Mouse (Mus musculus) lung, embryonic 14.5 days (tissue): ENCODE measurements around the gene Card10. TPM values are rescaled to one million over a fixed set of nuclear protein-coding genes. Genes with fewer than 3 reads are reported as not detected.

ENCODE experiments used
- ATAC-seq: fragments of 200-750 bp; cut with Nextera tagmentation; 2 replicates; pipeline ENCODE4 v1.8.0; 2017; ENCODE audit warnings: mild to moderate bottlenecking, moderate TSS enrichment, moderate library complexity; ENCODE audit not compliant: insufficient read depth
- DNase-seq: peaks from one replicate; pipeline ENCODE4 v3.0.0-alpha.2; 2015
- H3K27ac ChIP-seq: fragments of 300-500 bp; sonication (generic); 2 replicates; pipeline ENCODE4 v1.5.1; 2014; ENCODE audit warnings: low read depth, mild to moderate bottlenecking, moderate library complexity
- H3K27me3 ChIP-seq: fragments of 300-500 bp; sonication (generic); 2 replicates; pipeline ENCODE4 v1.6.1; 2014; ENCODE audit warnings: low read length, control low read depth; ENCODE audit not compliant: insufficient read depth
- H3K36me3 ChIP-seq: fragments of 300-500 bp; sonication (generic); 2 replicates; pipeline ENCODE4 v1.6.1; 2014; ENCODE audit warnings: control low read depth; ENCODE audit not compliant: insufficient read depth
- H3K4me1 ChIP-seq: fragments of 300-500 bp; sonication (generic); 2 replicates; pipeline ENCODE4 v1.6.1; 2014; ENCODE audit warnings: antibody characterized with exemption, control low read depth; ENCODE audit not compliant: insufficient read depth
- H3K4me2 ChIP-seq: fragments of 300-500 bp; sonication (generic); 2 replicates; pipeline ENCODE4 v1.6.1; 2014; ENCODE audit warnings: mild to moderate bottlenecking
- H3K4me3 ChIP-seq: fragments of 300-500 bp; sonication (generic); 2 replicates; pipeline ENCODE4 v1.5.1; 2014; ENCODE audit warnings: low read depth, low read length
- H3K9ac ChIP-seq: fragments of 300-500 bp; sonication (generic); 2 replicates; pipeline ENCODE4 v1.6.1; 2014
- H3K9me3 ChIP-seq: fragments of 300-500 bp; sonication (generic); 2 replicates; pipeline ENCODE4 v1.6.1; 2016; ENCODE audit warnings: low read depth, low read length, control low read depth
- CTCF ChIP-seq: IDR thresholded peaks from 2 replicates; pipeline ENCODE4 v1.5.1; 2016; ENCODE audit warnings: antibody characterized with exemption, low read depth
- WGBS: fragments of 180-500 bp; shearing (Covaris S2); extraction: QIAGEN DNeasy Blood & Tissue Kit; methylation state at CpG from one replicate; pipeline ENCODE4 v1.1.7; 2014; 5-methylcytosine and 5-hydroxymethylcytosine counted together
- polyA plus RNA-seq: library from polyadenylated mRNA; unstranded; fragments of >200 nt; fragmentation: Nextera tagmentation; extraction: Ambion mirVana; gene quantifications from 2 replicates; pipeline ENCODE4 v1.2.1, GENCODE M21; 2014

Gene Card10
- polyA plus RNA-seq, 1 experiment from 2014 or later = 8.5 TPM

DNA sequence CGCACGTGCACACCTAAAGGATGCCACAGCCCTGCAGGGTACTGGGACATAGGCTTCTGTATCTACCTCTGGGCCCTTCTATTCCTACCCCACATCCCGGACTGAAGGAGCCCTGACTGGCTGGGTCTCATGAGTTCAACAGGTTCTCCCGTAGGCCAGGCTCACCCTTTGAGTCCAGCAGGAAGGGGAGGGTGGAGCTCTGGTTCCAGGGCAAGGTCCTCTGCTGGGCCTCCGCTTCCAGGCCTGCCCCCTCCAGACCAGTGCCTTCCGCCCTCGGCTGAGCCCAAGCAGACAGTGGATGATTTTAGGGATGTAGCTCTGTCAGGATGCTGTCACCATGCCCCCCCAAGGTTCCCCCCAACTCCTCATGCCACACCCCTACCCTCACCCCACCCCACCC lies 21.9 kb downstream of the Card10 start:
- Histone ChIP-seq H3K27me3 (no peaks in the 10 kb centered on the region), H3K9me3 (no peaks in the 10 kb centered on the region), H3K4me3 (no peak overlapping the region), H3K4me2 (no peak overlapping the region), H3K9ac (no peak overlapping the region), H3K36me3 (no peaks in the 10 kb centered on the region), H3K27ac (no peak overlapping the region), H3K4me1 (no peaks in the 10 kb centered on the region)
- TF ChIP-seq CTCF = no peak
- no peak for ATAC-seq
- 85% methylated on average over 7 of the region's 7 CpGs for WGBS
- no peak for DNase-seq

- Histone ChIP-seq H3K27me3 (no peaks in the 10 kb centered on the region), H3K9ac (no peak overlapping the region), H3K4me3 (no peak overlapping the region), H3K9me3 (no peaks in the 10 kb centered on the region), H3K36me3 (peaks cover 4% of the 10 kb centered on the region; the same call in 1 of the 2 replicates), H3K4me2 (no peak overlapping the region), H3K4me1 (no peaks in the 10 kb centered on the region), H3K27ac (no peak overlapping the region)
- ATAC-seq = no peak
- TF ChIP-seq CTCF = no peak
- WGBS = 91% methylated on average over 14 of the region's 14 CpGs
- no peak for DNase-seq
Measured at GRCm38 (mm10) chr15:78780359-78780758, 22.5 kb downstream of the Card10 start.

- peaks cover 10% of the 10 kb centered on the region; the same call in 1 of the 2 replicates for H3K36me3 ChIP-seq
- H3K4me2 ChIP-seq = no peak overlapping the region
- no peaks in the 10 kb centered on the region for H3K4me1 ChIP-seq
- no peak overlapping the region for H3K9ac ChIP-seq
- TF ChIP-seq CTCF = no peak
- ATAC-seq = no peak
- H3K27me3 ChIP-seq = no peaks in the 10 kb centered on the region
- no peaks in the 10 kb centered on the region for H3K9me3 ChIP-seq
- H3K27ac ChIP-seq = no peak overlapping the region
- 85% methylated on average over 5 of the region's 5 CpGs for WGBS
- no peak for DNase-seq
- H3K4me3 ChIP-seq = no peak overlapping the region
Measured at GRCm38 (mm10) chr15:78779690-78780089, 23.2 kb downstream of the Card10 start.

DNA sequence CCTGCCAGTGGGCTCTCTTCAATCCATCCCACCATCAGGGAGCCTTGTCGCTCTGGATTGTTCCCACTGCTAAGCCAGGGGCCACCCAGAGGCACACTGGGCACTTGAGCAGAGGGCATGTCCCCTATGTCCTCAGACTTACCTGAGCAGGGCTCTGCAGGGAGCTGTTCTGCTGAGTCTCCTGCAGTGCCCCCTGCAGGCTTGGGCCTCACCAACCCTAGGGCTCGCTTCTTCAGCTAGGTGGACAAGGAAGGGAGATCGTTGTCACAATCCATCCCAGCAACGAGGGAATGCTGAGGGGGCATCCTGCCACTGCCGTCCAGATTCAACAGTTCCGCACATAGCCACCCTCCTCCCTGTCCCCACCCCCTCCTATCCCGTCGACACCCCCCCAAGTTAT lies 23.6 kb downstream of the Card10 start:
- Histone ChIP-seq H3K27me3 (no peaks in the 10 kb centered on the region), H3K9me3 (no peaks in the 10 kb centered on the region), H3K27ac (no peak overlapping the region), H3K4me1 (no peaks in the 10 kb centered on the region), H3K9ac (no peak overlapping the region), H3K36me3 (peaks cover 11% of the 10 kb centered on the region; the same call in 1 of the 2 replicates), H3K4me3 (no peak overlapping the region), H3K4me2 (no peak overlapping the region)
- ATAC-seq = no peak
- peak; percentile 52 for TF ChIP-seq CTCF
- 66% methylated on average over 8 of the region's 8 CpGs for WGBS
- no peak for DNase-seq

- 55% methylated on average over 13 of the region's 15 CpGs for WGBS
- ATAC-seq = 0 out of 2 replicates have a peak, but pooled peaks have one; percentile 16
- no peaks in the 10 kb centered on the region for H3K9me3 ChIP-seq
- no peaks in the 10 kb centered on the region for H3K27me3 ChIP-seq
- no peak overlapping the region for H3K9ac ChIP-seq
- H3K4me1 ChIP-seq = no peaks in the 10 kb centered on the region
- peaks cover 11% of the 10 kb centered on the region; the same call in 1 of the 2 replicates for H3K36me3 ChIP-seq
- peak; percentile 88 for TF ChIP-seq CTCF
- H3K4me2 ChIP-seq = no peak overlapping the region
- peak; percentile 91 for DNase-seq
- no peak overlapping the region for H3K27ac ChIP-seq
- no peak overlapping the region for H3K4me3 ChIP-seq
Measured at GRCm38 (mm10) chr15:78778077-78778870, 24.6 kb downstream of the Card10 start.

- Histone ChIP-seq H3K36me3 (peaks cover 11% of the 10 kb centered on the region; the same call in 1 of the 2 replicates), H3K9me3 (no peaks in the 10 kb centered on the region)
- ATAC-seq = peak; percentile 62
Measured at GRCm38 (mm10) chr15:78773290-78773729, 29.5 kb downstream of the Card10 start, which contains the start of gene Mfng. Mfng (minus strand) TSS chr15:78773475.

GRCm38 (mm10) chr15:78772856-78773255 lies 30.0 kb downstream of the Card10 start:
- ATAC-seq (no peak), DNase-seq (no peak)
- no peak for TF ChIP-seq CTCF
- Histone ChIP-seq H3K27me3 (no peaks in the 10 kb centered on the region), H3K36me3 (peaks cover 11% of the 10 kb centered on the region; the same call in 1 of the 2 replicates), H3K4me2 (peak overlapping the region; percentile 54), H3K4me3 (peak overlapping the region; percentile 34), H3K9me3 (no peaks in the 10 kb centered on the region), H3K9ac (peak overlapping the region; percentile 37), H3K4me1 (no peaks in the 10 kb centered on the region), H3K27ac (peak overlapping the region; percentile 70; the same call in 1 of the 2 replicates)
- WGBS = 33% methylated on average over 14 of the region's 14 CpGs

More at GRCm38 (mm10) chr15:78773290-78773729, 29.5 kb downstream of the Card10 start, which contains the start of gene Mfng:
- H3K4me3 ChIP-seq = peak within 1 kb of the TSS; percentile 34
- no peaks in the 10 kb centered on the region for H3K27me3 ChIP-seq
- peak within 1 kb of the TSS; percentile 70 for H3K27ac ChIP-seq
- peak within 1 kb of the TSS; percentile 54 for H3K4me2 ChIP-seq
- TF ChIP-seq CTCF = no peak
- DNase-seq = peak; percentile 89
- H3K4me1 ChIP-seq = no peaks in the 10 kb centered on the region
- 2% methylated on average over 11 of the region's 11 CpGs for WGBS
- H3K9ac ChIP-seq = peak within 1 kb of the TSS; percentile 37
